Mouse (Mus musculus) CH12.LX (cell line): ENCODE results near the gene Pdzd3. TPM values are rescaled to one million over a fixed set of nuclear protein-coding genes. Genes with fewer than 3 reads are reported as not detected.

Experiments used
- DNase-seq: peaks from one replicate; pipeline ENCODE4 v3.0.0-alpha.2; 2013; ENCODE audit errors: extremely low read depth
- H3K27ac ChIP-seq: 2 replicates; pipeline ENCODE4 v1.5.1; 2012; ENCODE audit warnings: low read depth, mild to moderate bottlenecking, control low read depth, moderate library complexity; ENCODE audit not compliant: insufficient read depth
- H3K27me3 ChIP-seq: replicated peaks from 2 replicates; pipeline ENCODE3; 2012; ENCODE audit warnings: inconsistent platforms
- H3K36me3 ChIP-seq, 2 experiments: replicated peaks in 1 of 2; 2 replicates each; pipeline versions ENCODE3 to v1.6.1; 2012; ENCODE audit warnings: inconsistent platforms in 1 of 2, low read length in 1 of 2, mild to moderate bottlenecking in 1 of 2, mixed read lengths in 1 of 2, moderate library complexity in 1 of 2; ENCODE audit not compliant: control insufficient read depth in 1 of 2, insufficient read depth in 1 of 2
- H3K4me1 ChIP-seq, 2 experiments: 2 replicates each; pipeline ENCODE4 v1.6.1; 2012; ENCODE audit warnings: inconsistent platforms in 1 of 2, moderate library complexity in 1 of 2; ENCODE audit not compliant: insufficient read depth in 2 of 2, control insufficient read depth in 1 of 2
- H3K4me2 ChIP-seq: 2 replicates; pipeline ENCODE4 v1.6.1; 2012; ENCODE audit warnings: low read depth, mild to moderate bottlenecking, control low read depth; ENCODE audit not compliant: poor library complexity, insufficient read depth, severe bottlenecking
- H3K4me3 ChIP-seq, 3 experiments: fragments of 150-350 bp in 1 of 3; sonication (generic) in 1 of 3; replicated peaks in 1 of 3; 2 replicates each; pipeline versions ENCODE3 to v1.5.1; 2011 to 2012; ENCODE audit warnings: low read depth in 2 of 3, low read length in 2 of 3, mild to moderate bottlenecking in 2 of 3, moderate library complexity in 2 of 3, control low read depth in 1 of 3, improper control_type of control experiment in 1 of 3, inconsistent platforms in 1 of 3, mixed read lengths in 1 of 3; ENCODE audit not compliant: poor library complexity in 1 of 3
- H3K79me2 ChIP-seq: replicated peaks from 2 replicates; pipeline ENCODE4 v1.6.1; 2012; ENCODE audit warnings: mild to moderate bottlenecking, moderate library complexity; ENCODE audit not compliant: control insufficient read depth, poor library complexity, insufficient read depth, severe bottlenecking; ENCODE audit errors: extremely low read depth
- H3K9ac ChIP-seq: 2 replicates; pipeline ENCODE4 v1.6.1; 2012; ENCODE audit warnings: low read depth, mild to moderate bottlenecking, control low read depth, moderate library complexity; ENCODE audit not compliant: insufficient read depth
- H3K9me3 ChIP-seq: replicated peaks from 2 replicates; pipeline ENCODE3; 2012; ENCODE audit warnings: low read length, inconsistent platforms, mixed read lengths
- BHLHE40 ChIP-seq: IDR thresholded peaks from 2 replicates; pipeline ENCODE4 v1.6.1; 2011; ENCODE audit warnings: mild to moderate bottlenecking, low read depth, low read length, improper control_type of control experiment
- CHD1 ChIP-seq: IDR thresholded peaks from 2 replicates; pipeline ENCODE4 v1.6.1; 2012; ENCODE audit warnings: low read depth, low read length, improper control_type of control experiment, inconsistent platforms
- CHD2 ChIP-seq: IDR thresholded peaks from 2 replicates; pipeline ENCODE4 v1.6.1; 2011; ENCODE audit warnings: low read length, improper control_type of control experiment
- CTCF ChIP-seq, 2 experiments: IDR thresholded peaks in 1 of 2; conservative IDR thresholded peaks in 1 of 2; 2 replicates each; pipeline ENCODE4 v1.5.1; 2011 to 2012; ENCODE audit warnings: low read depth in 2 of 2, low read length in 2 of 2, improper control_type of control experiment in 1 of 2, inconsistent platforms in 1 of 2, mild to moderate bottlenecking in 1 of 2, moderate library complexity in 1 of 2
- E2F4 ChIP-seq: IDR thresholded peaks from 2 replicates; pipeline ENCODE4 v1.6.1; 2011; ENCODE audit warnings: low read depth, low read length, improper control_type of control experiment; ENCODE audit not compliant: insufficient replicate concordance
- ELF1 ChIP-seq: IDR thresholded peaks from 2 replicates; pipeline ENCODE4 v1.6.1; 2014; ENCODE audit warnings: low read depth, mild to moderate bottlenecking, inconsistent platforms, low read length, improper control_type of control experiment
- EP300 ChIP-seq: IDR thresholded peaks from 2 replicates; pipeline ENCODE4 v1.6.1; 2011; ENCODE audit warnings: low read length, improper control_type of control experiment
- ETS1 ChIP-seq: conservative IDR thresholded peaks from 2 replicates; pipeline ENCODE4 v1.6.1; 2012; ENCODE audit warnings: low read depth, mild to moderate bottlenecking, inconsistent platforms, low read length, improper control_type of control experiment, moderate library complexity
- GABPA ChIP-seq: IDR thresholded peaks from 2 replicates; pipeline ENCODE4 v1.6.1; 2012; ENCODE audit warnings: low read depth, low read length, improper control_type of control experiment, inconsistent platforms; ENCODE audit not compliant: insufficient replicate concordance
- HCFC1 ChIP-seq: IDR thresholded peaks from 2 replicates; pipeline ENCODE4 v1.6.1; 2012; ENCODE audit warnings: low read depth, mild to moderate bottlenecking, inconsistent platforms, low read length, improper control_type of control experiment
- JUND ChIP-seq: conservative IDR thresholded peaks from 2 replicates; pipeline ENCODE4 v1.6.1; 2011; ENCODE audit warnings: low read depth, low read length, improper control_type of control experiment
- KAT2A ChIP-seq: IDR thresholded peaks from 2 replicates; pipeline ENCODE4 v1.6.1; 2012; ENCODE audit warnings: low read length, improper control_type of control experiment, inconsistent platforms; ENCODE audit not compliant: insufficient replicate concordance
- MAX ChIP-seq: IDR thresholded peaks from 2 replicates; pipeline ENCODE4 v1.6.1; 2011; ENCODE audit warnings: low read length, improper control_type of control experiment
- MAZ ChIP-seq: IDR thresholded peaks from 2 replicates; pipeline ENCODE4 v1.6.1; 2012; ENCODE audit warnings: low read depth, mild to moderate bottlenecking, inconsistent platforms, low read length, improper control_type of control experiment, moderate library complexity
- MEF2A ChIP-seq: IDR thresholded peaks from 2 replicates; pipeline ENCODE4 v1.6.1; 2014; ENCODE audit warnings: low read depth, mild to moderate bottlenecking, inconsistent platforms, low read length, improper control_type of control experiment, borderline replicate concordance
- MXI1 ChIP-seq: IDR thresholded peaks from 2 replicates; pipeline ENCODE4 v1.6.1; 2011; ENCODE audit warnings: mild to moderate bottlenecking, low read depth, low read length, improper control_type of control experiment
- MYC ChIP-seq: IDR thresholded peaks from 2 replicates; pipeline ENCODE4 v1.6.1; 2011; ENCODE audit warnings: low read depth, mild to moderate bottlenecking, improper control_type of control experiment, low read length
- NELFE ChIP-seq: IDR thresholded peaks from 2 replicates; pipeline ENCODE4 v1.6.1; 2011; ENCODE audit warnings: low read depth, low read length, improper control_type of control experiment
- NRF1 ChIP-seq: IDR thresholded peaks from 2 replicates; pipeline ENCODE4 v1.6.1; 2014; ENCODE audit warnings: low read depth, mild to moderate bottlenecking, inconsistent platforms, low read length, improper control_type of control experiment, moderate library complexity
- PAX5 ChIP-seq: IDR thresholded peaks from 2 replicates; pipeline ENCODE4 v1.6.1; 2012; ENCODE audit warnings: low read length, inconsistent platforms, mixed read lengths
- POLR2A ChIP-seq: IDR thresholded peaks from 2 replicates; pipeline ENCODE4 v1.6.1; 2011; ENCODE audit warnings: low read depth, mild to moderate bottlenecking, improper control_type of control experiment, low read length
- POLR2AphosphoS2 ChIP-seq: IDR thresholded peaks from 2 replicates; pipeline ENCODE4 v1.6.1; 2011; ENCODE audit warnings: low read depth, low read length, improper control_type of control experiment
- RAD21 ChIP-seq: IDR thresholded peaks from 2 replicates; pipeline ENCODE4 v1.6.1; 2011; ENCODE audit warnings: low read depth, mild to moderate bottlenecking, low read length, improper control_type of control experiment, moderate library complexity
- RCOR1 ChIP-seq: conservative IDR thresholded peaks from 2 replicates; pipeline ENCODE4 v1.6.1; 2012; ENCODE audit warnings: low read depth, mild to moderate bottlenecking, inconsistent platforms, low read length, improper control_type of control experiment
- SIN3A ChIP-seq: IDR thresholded peaks from 2 replicates; pipeline ENCODE4 v1.6.1; 2012; ENCODE audit warnings: low read length, improper control_type of control experiment, inconsistent platforms
- SMC3 ChIP-seq: IDR thresholded peaks from 2 replicates; pipeline ENCODE4 v1.6.1; 2011; ENCODE audit warnings: low read depth, low read length, improper control_type of control experiment
- TBP ChIP-seq: conservative IDR thresholded peaks from 2 replicates; pipeline ENCODE4 v1.6.1; 2011; ENCODE audit warnings: low read depth, low read length, improper control_type of control experiment
- USF1 ChIP-seq: IDR thresholded peaks from 2 replicates; pipeline ENCODE4 v1.6.1; 2014; ENCODE audit warnings: low read depth, mild to moderate bottlenecking, inconsistent platforms, low read length, improper control_type of control experiment
- USF2 ChIP-seq: conservative IDR thresholded peaks from 2 replicates; pipeline ENCODE4 v1.6.1; 2011; ENCODE audit warnings: low read depth, low read length, improper control_type of control experiment
- ZC3H11A ChIP-seq: IDR thresholded peaks from 2 replicates; pipeline ENCODE4 v1.6.1; 2012; ENCODE audit warnings: low read depth, mild to moderate bottlenecking, inconsistent platforms, low read length, improper control_type of control experiment
- ZKSCAN1 ChIP-seq: IDR thresholded peaks from 2 replicates; pipeline ENCODE4 v1.6.1; 2012; ENCODE audit warnings: low read depth, inconsistent platforms, low read length, improper control_type of control experiment, borderline replicate concordance
- ZMIZ1 ChIP-seq: IDR thresholded peaks from 2 replicates; pipeline ENCODE4 v1.6.1; 2012; ENCODE audit warnings: low read depth, mild to moderate bottlenecking, inconsistent platforms, low read length, improper control_type of control experiment
- ZNF384 ChIP-seq: IDR thresholded peaks from 2 replicates; pipeline ENCODE4 v1.6.1; 2012; ENCODE audit warnings: low read depth, low read length, improper control_type of control experiment, inconsistent platforms
- dilution Hi-C: fragments of 300-500 bp; cut with MboI; formaldehyde crosslinking; loops from 2 replicates; pipeline ENCODE4 v1.14.3; 2020; ENCODE audit warnings: low sequenced_read_pairs; ENCODE audit not compliant: extremely low pct_unique_long_range_greater_than_20kb, extremely low pct_ligation_motif_present
- in situ Hi-C: fragments of 300-500 bp; cut with MboI; formaldehyde crosslinking; loops from 3 replicates; pipeline ENCODE4 v1.14.3; 2019; ENCODE audit warnings: low sequenced_read_pairs, low pct_ligation_motif_present, low pct_unique_long_range_greater_than_20kb, mixed read lengths
- polyA plus RNA-seq: library from polyadenylated mRNA; unstranded; fragments of >175 nt; gene quantifications from 2 replicates; pipeline ENCODE4 v1.2.1, GENCODE M21; 2012; ENCODE audit warnings: low read depth; ENCODE audit not compliant: insufficient read length
- total RNA-seq, 2 experiments: library from RNA; depleted of rRNA; stranded (reverse); fragments of 300-350 nt in 1 of 2; fragments of >200 nt in 1 of 2; gene quantifications; 2 replicates each; pipeline ENCODE4 v1.2.3; 2012 to 2014

Pdzd3 gene
- total and polyA plus RNA-seq, 3 experiments, result 0.09 to 0.21 (median 0.13) TPM

- no peak for TF ChIP-seq HCFC1
These were observed 16.5 kb downstream of the Pdzd3 start (continued) for GRCm38 (mm10) chr9:44234479-44235427.

GRCm38 (mm10) chr9:44233802-44234478 is 17.3 kb downstream of the Pdzd3 start, which contains the start of gene Cbl:
TSS of gene Cbl (minus strand) at chr9:44234049.
- H3K36me3 ChIP-seq, result peaks cover 2 to 12% of the 10 kb centered on the region in 2 experiments
- peaks cover 15 to 62% of the 10 kb centered on the region in 2 experiments; a peak in 3 of 4 replicates for H3K4me1 ChIP-seq
- H3K9me3 ChIP-seq, result no peaks in the 10 kb centered on the region
- peak within 1 kb of the TSS; percentile 84 for H3K27ac ChIP-seq
- H3K4me3 ChIP-seq, result peak within 1 kb of the TSS; percentile 85 to 100 (median 92)
- peak within 1 kb of the TSS; percentile 86 for H3K9ac ChIP-seq
- peak; percentile 98 for DNase-seq
- dilution Hi-C loops, result no loop called here
- in situ Hi-C loops, result loop anchor here (10.0 kb wide), 1 partner anchor 49 kb away; no protein-coding TSS in a partner anchor
- peak within 1 kb of the TSS; percentile 94 for H3K4me2 ChIP-seq
- no peaks in the 10 kb centered on the region for H3K27me3 ChIP-seq
- peaks cover 45% of the 10 kb centered on the region for H3K79me2 ChIP-seq
- TF ChIP-seq CTCF (conservative IDR thresholded peaks at IDR 0.05 in 1 of 2, IDR thresholded peaks at IDR 0.05 in 1 of 2; ENCODE audit: low read depth in 2 of 2, low read length in 2 of 2), result peak; percentile 49 to 84
- peak; percentile 88 for TF ChIP-seq BHLHE40
- TF ChIP-seq MAX, result no peak; the same call in 1 of the 2 replicates
- peak; percentile 51 for TF ChIP-seq MEF2A
- TF ChIP-seq CHD1, result no peak
- TF ChIP-seq HCFC1, result peak; percentile 86
- peak; percentile 87 for TF ChIP-seq NRF1
- peak; percentile 64; the same call in 1 of the 2 replicates for TF ChIP-seq SIN3A
- TF ChIP-seq USF2, result no peak
- TF ChIP-seq PAX5, result no peak
- peak; percentile 28 for TF ChIP-seq RAD21
- TF ChIP-seq RCOR1, result no peak
- TF ChIP-seq ZC3H11A, result no peak
- TF ChIP-seq MAZ, result peak; percentile 95
- peak; percentile 77 for TF ChIP-seq ELF1
- no peak for TF ChIP-seq USF1
- no peak for TF ChIP-seq ZKSCAN1
- TF ChIP-seq CHD2, result no peak
- no peak for TF ChIP-seq GABPA
- peak; percentile 67 for TF ChIP-seq SMC3
- TF ChIP-seq ETS1, result no peak; the same call in 1 of the 2 replicates
- no peak; the same call in 1 of the 2 replicates for TF ChIP-seq JUND
- peak; percentile 65; the same call in 1 of the 2 replicates for TF ChIP-seq MYC
- no peak; the same call in 1 of the 2 replicates for TF ChIP-seq EP300
- TF ChIP-seq NELFE, result peak; percentile 88
- TF ChIP-seq ZNF384, result 0 out of 2 replicates have a peak, but pooled peaks have one; percentile 24
- TF ChIP-seq E2F4, result peak; percentile 73; the same call in 1 of the 2 replicates
- peak; percentile 82; the same call in 1 of the 2 replicates for TF ChIP-seq POLR2AphosphoS2
- TF ChIP-seq POLR2A, result peak; percentile 85
- TF ChIP-seq MXI1, result no peak; the same call in 1 of the 2 replicates
- TF ChIP-seq ZMIZ1, result no peak; the same call in 1 of the 2 replicates
- TF ChIP-seq TBP, result peak; percentile 83; the same call in 1 of the 2 replicates
- 0 out of 2 replicates have a peak, but pooled peaks have one; percentile 34 for TF ChIP-seq KAT2A
